Mouse (Mus musculus): ENCODE results near the gene Chrne.

The Chrne gene

GRCm38 (mm10) chr11:70652029-70652883, 33.2 kb upstream of the Chrne start:
- DNase-seq (ENCODE audit: extremely low spot score): no peak

GRCm38 (mm10) chr11:70651391-70651790, 32.4 kb upstream of the Chrne start:
- DNase-seq (ENCODE audit: extremely low spot score): no peak

- DNase-seq (ENCODE audit: extremely low spot score): no peak
Observed at GRCm38 (mm10) chr11:70650322-70651175, 31.5 kb upstream of the Chrne start.

DNA sequence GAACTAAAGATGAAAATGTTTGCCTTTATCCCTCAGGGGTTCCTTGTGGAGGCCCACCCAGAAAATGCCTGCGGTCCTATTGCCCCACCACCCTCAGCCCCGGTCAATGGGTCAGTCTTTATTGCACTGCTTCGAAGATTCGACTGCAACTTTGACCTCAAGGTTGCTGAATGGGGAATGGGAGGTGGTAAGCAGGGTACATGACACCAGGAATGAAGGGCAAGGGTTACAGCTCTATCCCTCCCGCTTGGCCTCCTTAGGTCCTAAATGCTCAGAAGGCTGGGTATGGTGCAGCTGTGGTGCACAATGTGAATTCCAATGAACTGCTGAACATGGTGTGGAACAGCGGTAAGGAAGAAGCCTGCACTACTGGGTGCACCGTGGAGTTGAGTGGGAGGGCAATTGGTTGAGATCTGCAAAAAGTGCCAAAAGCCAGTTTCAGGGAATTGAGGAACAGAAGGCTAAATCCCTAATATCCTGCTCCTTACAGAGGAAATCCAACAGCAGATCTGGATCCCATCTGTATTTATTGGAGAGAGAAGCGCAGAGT, 30.2 kb upstream of the Chrne start:
- no peak for DNase-seq (ENCODE audit: extremely low spot score)

DNA sequence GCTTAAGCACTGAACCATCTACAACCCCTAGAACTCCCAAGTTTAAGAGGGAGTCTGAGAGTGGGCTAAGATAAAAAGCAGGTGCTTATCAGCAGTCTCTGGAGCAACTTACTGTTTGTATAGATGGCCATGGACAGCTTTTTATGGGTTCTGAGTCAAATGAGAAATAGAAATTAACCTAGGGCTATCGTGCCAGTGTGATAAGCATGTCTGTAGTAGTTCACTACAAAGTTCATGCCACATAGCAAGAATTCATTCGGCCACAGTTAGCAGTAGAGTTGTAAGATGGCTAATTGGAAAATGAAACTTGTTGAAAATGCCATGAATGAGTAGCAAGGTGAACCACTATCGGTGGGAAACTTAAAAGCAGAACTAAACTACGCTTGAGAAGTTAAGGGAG, 29.5 kb upstream of the Chrne start:
- DNase-seq (ENCODE audit: extremely low spot score): no peak

GRCm38 (mm10) chr11:70647716-70648420, 28.9 kb upstream of the Chrne start:
- no peak for DNase-seq (ENCODE audit: extremely low spot score)

- peak; percentile 99 for DNase-seq (ENCODE audit: extremely low spot score)
Observed at GRCm38 (mm10) chr11:70646691-70647650, 28.0 kb upstream of the Chrne start, which contains the start of the genes Rnf167 and Slc25a11. Gene Rnf167 (plus strand): TSS chr11:70647235. Gene Slc25a11 (minus strand): TSS chr11:70647479.

GRCm38 (mm10) chr11:70646259-70646555, 27.2 kb upstream of the Chrne start:
- no peak for DNase-seq (ENCODE audit: extremely low spot score)

DNA sequence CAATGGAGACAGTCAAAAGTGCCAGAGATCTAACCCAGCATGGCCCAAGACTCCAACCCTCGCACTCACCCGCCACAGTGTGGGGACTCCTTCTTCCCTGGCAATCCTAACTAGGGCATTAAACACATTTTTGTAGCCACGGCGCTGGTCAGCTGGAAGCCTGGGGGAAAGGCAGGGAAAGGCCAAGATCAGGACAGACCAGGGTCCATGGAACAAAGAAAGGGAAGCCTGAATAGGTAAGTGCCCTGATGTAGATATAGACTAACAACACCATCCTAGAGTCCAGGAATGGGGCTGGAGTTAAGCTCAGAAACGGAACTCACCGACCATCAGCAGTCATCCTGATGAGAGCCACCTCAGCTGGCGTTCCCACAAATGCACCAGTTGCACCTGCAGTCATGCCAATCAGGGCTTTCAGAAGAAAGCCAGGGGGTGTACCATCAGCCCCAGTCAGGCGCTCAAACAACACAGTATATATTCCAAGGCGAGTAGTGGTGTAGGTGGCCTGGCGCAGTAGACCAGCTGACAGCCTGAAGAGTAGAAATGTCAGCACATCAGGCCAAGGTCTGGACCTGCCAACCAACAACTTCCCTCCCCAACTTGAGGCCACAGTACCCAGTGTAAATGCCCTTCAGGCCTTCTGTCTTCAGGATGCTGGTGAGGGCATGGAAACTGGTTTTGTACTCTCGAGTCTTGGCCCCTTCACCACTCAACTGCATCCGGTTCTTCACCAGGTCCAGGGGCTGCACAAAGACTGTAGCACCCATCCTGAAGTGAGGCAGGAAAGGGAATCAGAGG, 26.6 kb upstream of the Chrne start:
- DNase-seq (ENCODE audit: extremely low spot score): no peak

DNA sequence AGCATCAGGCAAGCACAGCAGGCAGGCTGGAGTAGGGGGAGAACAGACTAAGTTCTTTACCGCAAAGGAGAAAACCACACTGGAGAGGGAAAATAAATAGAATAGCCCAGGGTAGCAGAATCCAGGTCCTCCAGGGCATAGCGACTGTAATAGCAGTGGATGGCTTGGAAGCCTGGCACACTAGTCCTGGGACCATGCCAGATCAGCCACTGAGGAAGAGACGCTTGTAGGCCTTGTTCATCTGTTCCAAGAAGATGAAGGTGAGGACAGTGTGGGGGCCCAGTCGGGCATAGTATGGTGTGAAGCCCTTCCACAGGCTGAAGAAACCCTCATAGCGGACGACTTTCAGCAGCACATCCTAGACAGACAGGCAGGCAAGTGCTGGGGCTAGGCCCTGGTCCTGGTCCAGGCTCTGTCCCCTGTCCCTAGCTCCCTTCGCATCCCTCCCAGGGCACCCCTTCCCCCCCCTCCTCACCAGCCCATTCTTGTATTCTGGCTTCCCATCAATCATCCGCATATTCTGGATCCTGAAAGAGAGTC, 25.6 kb upstream of the Chrne start:
- DNase-seq (ENCODE audit: extremely low spot score): no peak

DNA sequence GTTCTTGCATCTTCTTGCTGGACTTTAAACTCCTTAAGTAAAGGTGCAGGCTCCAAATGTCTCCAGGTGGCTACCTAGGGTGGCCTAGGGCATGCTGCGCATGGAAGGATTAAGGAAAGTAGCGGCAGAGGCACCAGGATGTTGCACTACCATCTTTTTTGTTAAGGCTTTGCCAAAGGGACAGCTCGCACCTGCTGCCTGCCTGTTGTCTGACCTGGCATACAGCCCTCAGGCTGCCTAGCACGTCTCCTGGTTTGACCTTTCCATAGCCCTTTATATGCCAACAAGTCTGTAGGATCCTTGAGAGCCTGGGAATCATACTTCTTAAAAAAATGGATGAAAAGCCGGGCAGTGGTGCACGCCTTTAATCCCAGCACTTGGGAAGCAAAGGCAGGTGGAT, 24.0 kb upstream of the Chrne start:
- DNase-seq (ENCODE audit: extremely low spot score): no peak

GRCm38 (mm10) chr11:70641241-70641640, 22.2 kb upstream of the Chrne start:
- no peak for DNase-seq (ENCODE audit: extremely low spot score)

GRCm38 (mm10) chr11:70639976-70640375, 21.0 kb upstream of the Chrne start:
- DNase-seq (ENCODE audit: extremely low spot score): no peak

GRCm38 (mm10) chr11:70638714-70639278, 19.8 kb upstream of the Chrne start, which contains the start of gene Gp1ba:
Gene Gp1ba (plus strand): TSS chr11:70639122.
- DNase-seq (ENCODE audit: extremely low spot score): no peak

GRCm38 (mm10) chr11:70638293-70638692, 19.3 kb upstream of the Chrne start:
- no peak for DNase-seq (ENCODE audit: extremely low spot score)

- no peak for DNase-seq (ENCODE audit: extremely low spot score)
Observed at GRCm38 (mm10) chr11:70637764-70638163, 18.7 kb upstream of the Chrne start.

GRCm38 (mm10) chr11:70635601-70636000, 16.6 kb upstream of the Chrne start:
- no peak for DNase-seq (ENCODE audit: extremely low spot score)

DNA sequence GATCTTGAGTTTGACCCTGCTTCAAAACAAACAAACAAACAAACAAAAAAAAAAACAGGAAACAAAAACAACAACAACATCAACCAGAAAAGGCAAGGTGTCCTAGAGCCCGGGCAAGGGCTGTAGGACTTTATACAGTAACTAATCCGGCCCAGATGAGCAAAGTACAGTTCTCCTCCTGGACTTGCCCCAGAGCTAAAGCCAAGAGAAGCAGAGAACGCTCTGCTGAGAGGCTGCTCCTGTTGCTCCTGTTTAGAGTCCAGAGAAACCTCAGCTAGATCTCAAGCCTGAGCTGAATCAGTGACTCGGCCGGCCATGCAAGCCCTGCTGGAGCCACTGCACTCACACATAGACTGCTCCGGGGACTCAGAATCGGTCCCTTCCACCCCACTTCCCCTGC, 11.1 kb upstream of the Chrne start:
- DNase-seq (ENCODE audit: extremely low spot score): no peak

DNA sequence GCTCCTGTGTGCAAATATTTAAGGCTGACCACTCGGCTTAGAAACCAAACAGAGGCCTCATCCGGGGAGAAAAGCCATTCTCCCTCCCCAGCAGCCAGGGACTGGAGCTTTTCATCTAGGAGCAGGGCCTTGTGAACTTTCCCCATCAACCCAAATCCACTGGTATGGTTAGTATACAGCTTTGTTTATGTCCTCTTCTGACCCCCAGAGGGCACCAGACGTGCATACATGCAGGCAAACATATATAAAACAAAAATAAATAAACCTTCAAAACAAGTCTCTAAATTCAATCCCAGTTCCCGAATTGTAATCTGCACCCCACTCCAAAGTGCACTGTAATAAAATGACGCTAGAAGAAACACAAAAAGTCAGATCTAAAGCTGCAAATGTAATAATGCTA, 10.5 kb upstream of the Chrne start:
- DNase-seq (ENCODE audit: extremely low spot score): no peak
